Mouse (Mus musculus): ENCODE data around the gene Gm49322. TPM values are rescaled to one million over a fixed set of nuclear protein-coding genes. Genes with fewer than 3 reads are reported as not detected.

Gm49322 gene
- total and polyA plus RNA-seq, 3 experiments, result 0.34 to 0.62 (median 0.39) TPM

DNA sequence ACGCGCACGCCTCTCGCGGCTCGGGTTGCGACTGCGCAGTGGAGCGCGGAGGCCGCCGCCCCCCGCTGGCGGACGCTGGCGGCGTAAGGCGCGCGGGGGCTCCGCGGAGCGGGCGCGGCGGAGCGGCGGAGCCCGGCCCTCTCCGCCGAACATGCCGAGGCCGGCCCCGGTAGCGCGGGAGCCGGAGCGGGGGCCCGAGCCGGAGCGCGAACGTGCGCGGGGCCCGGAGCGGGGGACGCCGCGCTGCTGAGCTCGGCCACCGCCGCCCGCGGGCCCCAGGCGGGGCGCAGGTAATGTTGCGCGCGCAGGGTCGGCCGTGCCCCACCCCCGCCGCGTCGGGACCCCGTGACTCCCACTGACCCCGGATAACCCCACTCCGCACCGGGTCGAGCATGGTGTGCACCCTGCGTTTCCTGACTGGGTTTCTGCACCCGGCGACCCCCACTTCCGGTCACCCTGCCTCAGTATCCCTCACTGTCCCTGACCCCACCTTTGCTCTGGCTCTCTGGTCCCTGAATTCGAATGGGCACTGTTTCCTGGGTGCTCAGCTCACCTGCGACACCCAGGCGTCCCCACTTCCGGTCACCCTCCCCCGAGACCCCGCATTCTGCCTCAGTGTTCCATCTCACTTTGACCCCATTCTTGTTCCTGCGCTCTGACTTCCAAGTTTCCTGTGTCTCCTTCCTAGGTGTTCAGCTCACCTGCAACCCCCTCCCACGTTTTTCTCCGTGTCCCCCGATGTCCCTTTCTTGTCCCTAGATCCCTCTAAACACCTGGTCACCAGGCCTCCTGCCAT, 17.0 kb downstream of the Gm49322 start, which contains the start of gene Csnk1g2:
TSS of gene Csnk1g2 (plus strand) at position 178 of the 796 bp plus-strand sequence.
- Histone ChIP-seq H3K27me3 (ENCODE audit: control insufficient read depth, insufficient read depth, low read length) (no peaks in the 10 kb centered on the region), H3K79me2 (replicated peaks; ENCODE audit: control insufficient read depth, insufficient read depth, low read length) (0 out of 2 replicates have a peak, but pooled peaks cover 1% of the 10 kb centered on the region), H3K4me1 (ENCODE audit: control insufficient read depth, insufficient read depth, low read length) (peaks cover 12% of the 10 kb centered on the region), H3K27ac (peak within 1 kb of the TSS; percentile 92), H3K4me3 (peak within 1 kb of the TSS; percentile 95), H3K9ac (ENCODE audit: low read depth, low read length) (peak within 1 kb of the TSS; percentile 76), H3K36me3 (ENCODE audit: control insufficient read depth, insufficient read depth, low read length) (no peaks in the 10 kb centered on the region)
- intact Hi-C loops (cut with DNase I), result loop anchor here (2.0 kb wide), 1 partner anchor 46 kb away; the partner anchor contains the start of gene Klf16
- WGBS, result under 1% methylated on average over 85 of the region's 85 CpGs
- TF ChIP-seq CTCF (IDR thresholded peaks at IDR 0.05), result peak; percentile 12; the same call in 1 of the 2 replicates
- TF ChIP-seq EP300 (IDR thresholded peaks at IDR 0.05; ENCODE audit: insufficient read depth, low read depth, low read length), result no peak
- DNase-seq, result no peak

DNA sequence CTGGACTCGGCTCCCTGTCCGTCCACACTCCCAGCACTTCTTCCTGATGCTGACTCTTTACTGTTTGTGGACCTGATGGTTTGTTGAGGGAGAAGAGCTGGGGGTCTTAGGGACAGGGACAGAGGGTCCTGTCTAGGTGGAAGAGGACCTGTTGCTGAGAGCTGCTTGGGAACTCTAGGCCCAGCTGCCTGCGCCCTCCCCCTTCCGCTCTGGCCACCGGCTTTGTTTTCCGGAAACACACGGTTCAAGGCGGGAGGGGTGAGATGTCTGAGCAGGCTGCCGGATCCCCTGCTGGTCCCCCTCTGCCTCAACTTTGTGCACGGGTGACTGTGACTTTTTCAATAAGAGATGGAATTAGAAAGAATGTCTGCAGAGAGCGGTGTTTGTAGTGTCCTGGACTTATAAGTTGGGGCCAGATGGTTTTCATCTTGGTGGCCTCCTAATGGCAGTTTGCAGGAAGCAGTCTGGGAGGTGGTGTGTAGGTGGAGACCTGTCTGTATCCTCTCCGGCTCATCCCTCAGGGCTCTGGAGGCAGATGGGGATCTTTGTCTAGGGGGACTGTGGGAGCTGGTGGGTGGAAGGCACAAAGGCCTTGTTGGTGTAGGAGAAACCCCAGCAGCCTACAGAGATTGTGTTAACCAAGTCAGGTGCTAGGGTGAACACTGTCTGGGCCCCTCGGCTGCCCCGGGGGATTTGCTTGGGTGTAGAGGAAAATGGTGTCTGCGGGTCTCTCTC, 17.8 kb downstream of the Gm49322 start:
- peak overlapping the region; percentile 76 for H3K9ac ChIP-seq (ENCODE audit: low read depth, low read length)
- peaks cover 12% of the 10 kb centered on the region for H3K4me1 ChIP-seq (ENCODE audit: control insufficient read depth, insufficient read depth, low read length)
- TF ChIP-seq POLR2A (IDR thresholded peaks at IDR 0.05; ENCODE audit: insufficient read depth, low read depth, low read length) (peak; percentile 60), CTCF (IDR thresholded peaks at IDR 0.05) (peak; percentile 35), EP300 (IDR thresholded peaks at IDR 0.05; ENCODE audit: insufficient read depth, low read depth, low read length) (no peak)
- H3K36me3 ChIP-seq (ENCODE audit: control insufficient read depth, insufficient read depth, low read length), result no peaks in the 10 kb centered on the region
- H3K27ac ChIP-seq, result peak overlapping the region; percentile 92
- no peaks in the 10 kb centered on the region for H3K27me3 ChIP-seq (ENCODE audit: control insufficient read depth, insufficient read depth, low read length)
- peaks cover 1% of the 10 kb centered on the region; the same call in 1 of the 2 replicates for H3K79me2 ChIP-seq (replicated peaks; ENCODE audit: control insufficient read depth, insufficient read depth, low read length)
- DNase-seq, result peak; percentile 77 to 84
- 6% methylated on average over 15 of the region's 15 CpGs for WGBS
- intact Hi-C loops (cut with DNase I), result loop anchor here (2.0 kb wide), 2 partner anchors 31 to 47 kb away; partner anchors contain the start of gene Klf16
- H3K4me3 ChIP-seq, result peak overlapping the region; percentile 95

DNA sequence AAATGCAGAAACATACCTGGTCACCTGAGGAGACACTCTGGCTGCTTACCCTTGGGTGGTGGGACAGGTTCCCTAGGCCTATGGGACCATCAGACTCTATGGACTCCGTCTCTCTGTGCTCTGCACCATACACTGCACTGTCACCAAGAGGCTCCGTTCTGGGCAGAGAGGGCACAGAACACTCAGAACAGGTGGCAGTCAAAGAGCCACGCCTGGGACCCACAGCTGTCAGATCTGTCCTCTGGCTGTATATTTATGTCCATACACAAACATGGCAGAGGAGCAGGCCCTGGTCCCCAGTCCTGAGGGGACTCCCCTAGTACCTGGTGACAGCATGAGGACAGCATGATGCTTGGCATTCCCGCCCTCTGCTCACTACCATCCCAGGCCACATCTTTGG, 19.9 kb downstream of the Gm49322 start:
- no peak overlapping the region for H3K9ac ChIP-seq (ENCODE audit: low read depth, low read length)
- H3K4me1 ChIP-seq (ENCODE audit: control insufficient read depth, insufficient read depth, low read length), result peaks cover 25% of the 10 kb centered on the region
- WGBS, result 83% methylated on average over 4 of the region's 4 CpGs
- DNase-seq, result no peak
- H3K4me3 ChIP-seq, result no peak overlapping the region
- intact Hi-C loops (cut with DNase I), result loop anchor here (2.0 kb wide), 1 partner anchor 29 kb away; no protein-coding TSS in a partner anchor
- H3K36me3 ChIP-seq (ENCODE audit: control insufficient read depth, insufficient read depth, low read length), result no peaks in the 10 kb centered on the region
- H3K27ac ChIP-seq, result no peak overlapping the region
- H3K27me3 ChIP-seq (ENCODE audit: control insufficient read depth, insufficient read depth, low read length), result no peaks in the 10 kb centered on the region
- TF ChIP-seq EP300 (IDR thresholded peaks at IDR 0.05; ENCODE audit: insufficient read depth, low read depth, low read length), result no peak
- no peak for TF ChIP-seq POLR2A (IDR thresholded peaks at IDR 0.05; ENCODE audit: insufficient read depth, low read depth, low read length)
- no peak for TF ChIP-seq CTCF (IDR thresholded peaks at IDR 0.05)
- peaks cover 8% of the 10 kb centered on the region for H3K79me2 ChIP-seq (replicated peaks; ENCODE audit: control insufficient read depth, insufficient read depth, low read length)

- peak; percentile 62 to 71 for DNase-seq
- Histone ChIP-seq H3K36me3 (ENCODE audit: control insufficient read depth, insufficient read depth, low read length) (no peaks in the 10 kb centered on the region), H3K4me3 (no peak overlapping the region), H3K79me2 (replicated peaks; ENCODE audit: control insufficient read depth, insufficient read depth, low read length) (peaks cover 18% of the 10 kb centered on the region), H3K27ac (no peak overlapping the region), H3K4me1 (ENCODE audit: control insufficient read depth, insufficient read depth, low read length) (peaks cover 25% of the 10 kb centered on the region), H3K27me3 (ENCODE audit: control insufficient read depth, insufficient read depth, low read length) (no peaks in the 10 kb centered on the region), H3K9ac (ENCODE audit: low read depth, low read length) (0 out of 2 replicates have a peak overlapping the region, but pooled peaks have one; percentile 3)
- WGBS, result 28% methylated on average over 2 of the region's 2 CpGs
- no peak for TF ChIP-seq EP300 (IDR thresholded peaks at IDR 0.05; ENCODE audit: insufficient read depth, low read depth, low read length)
- TF ChIP-seq POLR2A (IDR thresholded peaks at IDR 0.05; ENCODE audit: insufficient read depth, low read depth, low read length), result no peak
- TF ChIP-seq CTCF (IDR thresholded peaks at IDR 0.05), result no peak
- intact Hi-C loops (cut with DNase I), result no loop called here
Observed at GRCm38 (mm10) chr10:80627685-80628084, 21.9 kb downstream of the Gm49322 start.

DNA sequence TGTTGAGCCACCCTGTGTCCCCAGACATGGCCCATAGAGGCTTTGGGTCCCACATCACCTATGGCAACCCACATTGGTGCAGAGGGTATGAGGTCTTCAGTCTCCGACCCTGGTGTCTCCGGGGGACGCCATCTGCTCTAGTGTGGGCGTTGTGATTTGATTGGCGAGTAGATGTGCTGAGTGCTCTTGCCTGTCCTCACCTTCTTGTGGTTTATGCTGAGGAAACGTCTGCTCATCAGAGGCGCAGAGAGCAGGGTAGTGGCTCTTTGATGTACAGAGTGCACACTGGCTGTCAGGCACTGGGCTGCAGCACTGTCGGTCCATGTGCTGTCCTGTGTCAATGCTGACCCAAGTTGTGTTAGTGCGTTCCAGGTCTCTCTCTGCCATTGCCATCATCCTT, 23.1 kb downstream of the Gm49322 start:
- no peak for TF ChIP-seq CTCF (IDR thresholded peaks at IDR 0.05)
- no peak for TF ChIP-seq POLR2A (IDR thresholded peaks at IDR 0.05; ENCODE audit: insufficient read depth, low read depth, low read length)
- TF ChIP-seq EP300 (IDR thresholded peaks at IDR 0.05; ENCODE audit: insufficient read depth, low read depth, low read length), result no peak
- no peaks in the 10 kb centered on the region for H3K36me3 ChIP-seq (ENCODE audit: control insufficient read depth, insufficient read depth, low read length)
- intact Hi-C loops (cut with DNase I), result no loop called here
- WGBS, result 68% methylated on average over 9 of the region's 9 CpGs
- no peak overlapping the region for H3K4me3 ChIP-seq
- peaks cover 25% of the 10 kb centered on the region for H3K4me1 ChIP-seq (ENCODE audit: control insufficient read depth, insufficient read depth, low read length)
- H3K9ac ChIP-seq (ENCODE audit: low read depth, low read length), result no peak overlapping the region
- peaks cover 18% of the 10 kb centered on the region for H3K79me2 ChIP-seq (replicated peaks; ENCODE audit: control insufficient read depth, insufficient read depth, low read length)
- H3K27me3 ChIP-seq (ENCODE audit: control insufficient read depth, insufficient read depth, low read length), result no peaks in the 10 kb centered on the region
- H3K27ac ChIP-seq, result no peak overlapping the region
- no peak for DNase-seq
